In genomic region chr9:108080168-108080567, GRCm38 (mm10) we compare ENCODE assay signal across 7 mouse cellular contexts. TPM values are rescaled to one million over a fixed set of nuclear protein-coding genes. Genes with fewer than 3 reads are reported as not detected.
A peak's percentile ranks its signal among the peaks of the same experiment; 100 is the strongest.
DNase-seq lines count a peak whose midpoint lies in the region; ATAC-seq and TF ChIP-seq lines count a peak whose summit lies in the region.

Mst1 (plus strand) TSS chr9:108080436.

- H3K9me3 ChIP-seq in lung, embryonic 16.5 days (ENCODE audit: control insufficient read depth, low read length): no peaks in the 10 kb centered on the region
- H3K9me3 ChIP-seq in embryonic facial prominence, embryonic 15.5 days (replicated peaks): no peaks in the 10 kb centered on the region
- H3K9me3 ChIP-seq in limb, embryonic 12.5 days: no peaks in the 10 kb centered on the region

- peak within 1 kb of the TSS; percentile 83 for H3K9ac ChIP-seq in lung, embryonic 16.5 days (ENCODE audit: low read length)
- peak within 1 kb of the TSS; percentile 82 for H3K9ac ChIP-seq in embryonic facial prominence, embryonic 15.5 days
- H3K9ac ChIP-seq in limb, embryonic 12.5 days (replicated peaks): peak within 1 kb of the TSS; percentile 94

- DNase-seq in lung, postnatal 10 days: no peak
- no peak for DNase-seq in spleen, adult 2 months (ENCODE audit: low read depth in 1 of 2, low spot score in 2 of 2)
- no peak for DNase-seq in urinary bladder, postnatal 25 days (ENCODE audit: low spot score)
- DNase-seq in testis, postnatal 10 days (ENCODE audit: low spot score): no peak

- peak within 1 kb of the TSS; percentile 65 for H3K4me3 ChIP-seq in lung, embryonic 16.5 days (ENCODE audit: low read length)
- H3K4me3 ChIP-seq in embryonic facial prominence, embryonic 15.5 days (replicated peaks): peak within 1 kb of the TSS; percentile 68
- peak within 1 kb of the TSS; percentile 89 for H3K4me3 ChIP-seq in limb, embryonic 12.5 days (replicated peaks)
- peak within 1 kb of the TSS; percentile 89 for H3K4me3 ChIP-seq in spleen, adult 2 months (ENCODE audit: extremely low read depth, insufficient read depth, insufficient read length)

- TF ChIP-seq POLR2A in spleen, adult 2 months (IDR thresholded peaks at IDR 0.05; ENCODE audit: low read depth, low read length): no peak

- no peak for TF ChIP-seq CTCF in spleen, adult 2 months (IDR thresholded peaks at IDR 0.05; ENCODE audit: extremely low read depth, insufficient read depth, insufficient read length, insufficient replicate concordance)

- 65% methylated on average over 5 of the region's 5 CpGs for WGBS in lung, embryonic 16.5 days
- WGBS in embryonic facial prominence, embryonic 15.5 days: 53% methylated on average over 5 of the region's 5 CpGs
- 70% methylated on average over 5 of the region's 5 CpGs for WGBS in limb, embryonic 12.5 days
- 80% methylated on average over 5 of the region's 5 CpGs for WGBS in spleen, adult 2 months

- H3K4me2 ChIP-seq in lung, embryonic 16.5 days (ENCODE audit: low read depth, low read length): peak within 1 kb of the TSS; percentile 86
- H3K4me2 ChIP-seq in embryonic facial prominence, embryonic 15.5 days (replicated peaks): peak within 1 kb of the TSS; percentile 67
- H3K4me2 ChIP-seq in limb, embryonic 12.5 days: peak within 1 kb of the TSS; percentile 87

- H3K36me3 ChIP-seq in lung, embryonic 16.5 days (ENCODE audit: control insufficient read depth, insufficient read depth, low read length): peaks cover 2% of the 10 kb centered on the region; the same call in 1 of the 2 replicates
- H3K36me3 ChIP-seq in embryonic facial prominence, embryonic 15.5 days: peaks cover 10% of the 10 kb centered on the region
- peaks cover 22% of the 10 kb centered on the region for H3K36me3 ChIP-seq in limb, embryonic 12.5 days
- H3K36me3 ChIP-seq in spleen, adult 2 months (ENCODE audit: control insufficient read depth, insufficient read depth, low read length): peaks cover 11% of the 10 kb centered on the region

- peaks cover 8% of the 10 kb centered on the region; the same call in 1 of the 2 replicates for H3K4me1 ChIP-seq in lung, embryonic 16.5 days (replicated peaks; ENCODE audit: control insufficient read depth, insufficient read depth, low read length)
- H3K4me1 ChIP-seq in embryonic facial prominence, embryonic 15.5 days: peaks cover 31% of the 10 kb centered on the region
- H3K4me1 ChIP-seq in limb, embryonic 12.5 days (replicated peaks): peaks cover 21% of the 10 kb centered on the region
- H3K4me1 ChIP-seq in spleen, adult 2 months (ENCODE audit: control insufficient read depth, insufficient read depth, insufficient read length): peaks cover 20% of the 10 kb centered on the region; the same call in 1 of the 2 replicates

- H3K27me3 ChIP-seq in lung, embryonic 16.5 days (ENCODE audit: control insufficient read depth, insufficient read depth, low read depth, low read length): peaks cover 25% of the 10 kb centered on the region
- H3K27me3 ChIP-seq in embryonic facial prominence, embryonic 15.5 days: peaks cover 33% of the 10 kb centered on the region
- peaks cover 51% of the 10 kb centered on the region for H3K27me3 ChIP-seq in limb, embryonic 12.5 days
- no peaks in the 10 kb centered on the region for H3K27me3 ChIP-seq in spleen, adult 2 months (ENCODE audit: control insufficient read depth, insufficient read depth, low read length)

- no peak for ATAC-seq in lung, embryonic 16.5 days (ENCODE audit: low read depth)
- ATAC-seq in embryonic facial prominence, embryonic 15.5 days (ENCODE audit: insufficient number of reproducible peaks, low FRiP score, low TSS enrichment, low read depth): no peak
- no peak for ATAC-seq in limb, embryonic 12.5 days (ENCODE audit: insufficient number of reproducible peaks, insufficient read depth, low FRiP score, low TSS enrichment, low read depth)

- H3K27ac ChIP-seq in lung, embryonic 16.5 days (ENCODE audit: low read length): no peak within 1 kb of the TSS
- H3K27ac ChIP-seq in embryonic facial prominence, embryonic 15.5 days (replicated peaks): peak within 1 kb of the TSS; percentile 30; the same call in 1 of the 2 replicates
- peak within 1 kb of the TSS; percentile 29; the same call in 1 of the 2 replicates for H3K27ac ChIP-seq in limb, embryonic 12.5 days
- H3K27ac ChIP-seq in spleen, adult 2 months (ENCODE audit: insufficient read depth, low read length): peak within 1 kb of the TSS; percentile 58; the same call in 1 of the 2 replicates

RNA-seq across cellular contexts. Expression of gene Mst1, which starts in this region (rescaled TPM):
- 0.41 and 1.2 TPM in 2 replicates for polyA plus RNA-seq in lung, embryonic 16.5 days (2015; fragmentation: Nextera tagmentation; extraction: Ambion mirVana)
- polyA plus RNA-seq in embryonic facial prominence, embryonic 15.5 days (2015; fragmentation: Nextera tagmentation; extraction: Ambion mirVana): 3.1 and 3.5 TPM in 2 replicates
- 0.18 and 0.51 TPM in 2 replicates for polyA plus RNA-seq in limb, embryonic 12.5 days (2016; fragmentation: Nextera tagmentation; extraction: Ambion mirVana)
- 1.5 and 1.6 TPM in 2 replicates for polyA plus RNA-seq in spleen, adult 2 months (2012; rRNA removed)
